ENCODE assay signal across 8 mouse cellular contexts in genomic region chr9:75683426-75684191, GRCm38 (mm10). TPM values are rescaled to one million over a fixed set of nuclear protein-coding genes. Genes with fewer than 3 reads are reported as not detected.
DNase-seq lines count a peak whose midpoint lies in the region; ATAC-seq and TF ChIP-seq lines count a peak whose summit lies in the region.

Gene Scg3, minus strand, starts transcription at chr9:75684056.

- TF ChIP-seq CTCF in cerebellum, adult 2 months (IDR thresholded peaks at IDR 0.05; ENCODE audit: borderline replicate concordance, insufficient read depth, low read depth, low read length) = no peak
- no peak for TF ChIP-seq CTCF in lung, embryonic 14.5 days (IDR thresholded peaks at IDR 0.05; ENCODE audit: low read depth)

- peak within 1 kb of the TSS; percentile 65 for H3K9ac ChIP-seq in ES-E14 (ENCODE audit: insufficient read depth, low read depth, low read length, poor library complexity, severe bottlenecking)
- no peak within 1 kb of the TSS for H3K9ac ChIP-seq in lung, embryonic 14.5 days

- TF ChIP-seq POLR2A in cerebellum, adult 2 months (IDR thresholded peaks at IDR 0.05; ENCODE audit: borderline replicate concordance, insufficient read depth, low read length) = peak; percentile 93

- WGBS in cerebellum, adult 2 months = 3% methylated on average over 42 of the region's 42 CpGs
- 6% methylated on average over 42 of the region's 42 CpGs for WGBS in hindbrain, embryonic 10.5 days
- 9% methylated on average over 42 of the region's 42 CpGs for WGBS in lung, embryonic 14.5 days

- H3K4me1 ChIP-seq in ES-E14 (ENCODE audit: control insufficient read depth in 2 of 2, insufficient read depth in 2 of 2, low read length in 2 of 2, poor library complexity in 1 of 2) = no peaks in the 10 kb centered on the region; a peak in 1 of 4 replicates
- no peaks in the 10 kb centered on the region; the same call in 1 of the 2 replicates for H3K4me1 ChIP-seq in cerebellum, adult 2 months (ENCODE audit: control insufficient read depth, insufficient read depth, low read length)
- H3K4me1 ChIP-seq in hindbrain, embryonic 10.5 days (replicated peaks) = peaks cover 8% of the 10 kb centered on the region; the same call in 1 of the 2 replicates
- no peaks in the 10 kb centered on the region for H3K4me1 ChIP-seq in lung, embryonic 14.5 days (ENCODE audit: insufficient read depth)

- no peaks in the 10 kb centered on the region for H3K36me3 ChIP-seq in ES-E14 (ENCODE audit: control insufficient read depth, insufficient read depth, low read length, poor library complexity, severe bottlenecking)
- H3K36me3 ChIP-seq in hindbrain, embryonic 10.5 days = peaks cover 11% of the 10 kb centered on the region
- no peaks in the 10 kb centered on the region for H3K36me3 ChIP-seq in lung, embryonic 14.5 days (ENCODE audit: insufficient read depth)

- peak; percentile 97 for ATAC-seq in frontal cortex, adult (ENCODE audit: low TSS enrichment)
- peak; percentile 96 for ATAC-seq in lung, embryonic 14.5 days (ENCODE audit: insufficient read depth)

- peak within 1 kb of the TSS; percentile 59 for H3K4me2 ChIP-seq in lung, embryonic 14.5 days

- DNase-seq in ES-E14 (ENCODE audit: low read depth, low spot score) = peak; percentile 86
- DNase-seq in cerebellum, adult 2 months = peak; percentile 97 to 98
- DNase-seq in hindbrain, embryonic 10.5 days (ENCODE audit: low spot score) = peak; percentile 91
- peak; percentile 94 for DNase-seq in layer of hippocampus, adult 8-10 months (ENCODE audit: low spot score in 2 of 2)
- peak; percentile 89 for DNase-seq in lung, embryonic 14.5 days
- peak; percentile 73 for DNase-seq in ovary, postnatal 14 days (ENCODE audit: low spot score)
- peak; percentile 44 to 58 for DNase-seq in urinary bladder, adult 18-20 months (ENCODE audit: low spot score in 2 of 2)

- no peaks in the 10 kb centered on the region for H3K9me3 ChIP-seq in ES-E14 (ENCODE audit: control insufficient read depth, insufficient read depth, low read depth, low read length)
- H3K9me3 ChIP-seq in hindbrain, embryonic 10.5 days = no peaks in the 10 kb centered on the region
- no peaks in the 10 kb centered on the region for H3K9me3 ChIP-seq in lung, embryonic 14.5 days (ENCODE audit: low read depth, low read length)

- peak within 1 kb of the TSS; percentile 47 to 51 for H3K4me3 ChIP-seq in ES-E14 (ENCODE audit: insufficient read depth in 1 of 2, low read depth in 1 of 2, low read length in 2 of 2, poor library complexity in 1 of 2, severe bottlenecking in 1 of 2)
- peak within 1 kb of the TSS; percentile 73 for H3K4me3 ChIP-seq in cerebellum, adult 2 months (replicated peaks; ENCODE audit: insufficient read depth, low read depth, low read length)
- peak within 1 kb of the TSS; percentile 65 for H3K4me3 ChIP-seq in hindbrain, embryonic 10.5 days
- H3K4me3 ChIP-seq in lung, embryonic 14.5 days (ENCODE audit: low read depth, low read length) = peak within 1 kb of the TSS; percentile 5; the same call in 1 of the 2 replicates

- H3K27ac ChIP-seq in ES-E14 (ENCODE audit: insufficient read depth, low read depth, low read length, poor library complexity, severe bottlenecking) = no peak within 1 kb of the TSS
- peak within 1 kb of the TSS; percentile 88 for H3K27ac ChIP-seq in cerebellum, adult 2 months (ENCODE audit: insufficient read depth, low read length)
- peak within 1 kb of the TSS; percentile 89 for H3K27ac ChIP-seq in hindbrain, embryonic 10.5 days
- no peak within 1 kb of the TSS for H3K27ac ChIP-seq in lung, embryonic 14.5 days (ENCODE audit: low read depth)

- in situ Hi-C loops in ES-E14 (cut with MboI; ENCODE audit: low sequenced_read_pairs in 2 of 2, unreplicated experiment in 2 of 2) = no loop called here

- H3K27me3 ChIP-seq in cerebellum, adult 2 months (ENCODE audit: control insufficient read depth, insufficient read depth, low read length) = no peaks in the 10 kb centered on the region
- H3K27me3 ChIP-seq in hindbrain, embryonic 10.5 days (ENCODE audit: insufficient read depth, poor library complexity, severe bottlenecking) = no peaks in the 10 kb centered on the region
- no peaks in the 10 kb centered on the region for H3K27me3 ChIP-seq in lung, embryonic 14.5 days (ENCODE audit: insufficient read depth, low read length)

TF ChIP-seq in ES-E14, 5 proteins besides CTCF, POLR2A, EP300 and RAD21:
- TF ChIP-seq ZC3H11A (IDR thresholded peaks at IDR 0.05; ENCODE audit: borderline replicate concordance, low read depth, low read length) (no peak), HCFC1 (IDR thresholded peaks at IDR 0.05; ENCODE audit: borderline replicate concordance, insufficient read depth, low read length) (peak; percentile 62; the same call in 1 of the 2 replicates), CHD2 (IDR thresholded peaks at IDR 0.05; ENCODE audit: low read depth, low read length) (peak; percentile 96)

RNA-seq across cellular contexts. Expression of gene Scg3, which starts in this region (rescaled TPM):
- 0.48 and 0.76 TPM in 2 replicates for total RNA-seq in ES-E14 (2012; rRNA removed)
- 237 and 254 TPM in 2 replicates for polyA plus RNA-seq in cerebellum, adult 2 months (2012; rRNA removed)
- polyA plus RNA-seq in hindbrain, embryonic 10.5 days (2016; fragmentation: Nextera tagmentation; extraction: Ambion mirVana) = 26.2 and 56.0 TPM in 2 replicates
- 100 to 1,000 TPM; 246 to 315 (median 277) TPM for total RNA-seq in layer of hippocampus, adult 8-10 months (2022)
- 0.39 and 0.53 TPM in 2 replicates for polyA plus RNA-seq in lung, embryonic 14.5 days (2014; fragmentation: Nextera tagmentation; extraction: Ambion mirVana)

Comparison
In these comparisons a context has a peak if more than half of its experiments do, and no peak if none do; other contexts are left out.
1. RNA of gene Scg3 (total RNA-seq): 246 to 315 TPM in layer of hippocampus, adult 8-10 months; 0.48 to 0.76 TPM in ES-E14; every median in the first group is over 100 times any median in the second.
2. RNA of gene Scg3 (polyA plus RNA-seq): 237 to 254 TPM in cerebellum, adult 2 months and 26.2 to 56.0 TPM in hindbrain, embryonic 10.5 days; 0.39 to 0.53 TPM in lung, embryonic 14.5 days; every median in the first group is over 10 times any median in the second.
3. Peak in DNase-seq, H3K4me3 ChIP-seq and H3K9ac ChIP-seq in ES-E14; RNA of the gene not detected or under 1 TPM.
4. Peak in DNase-seq, ATAC-seq, H3K4me3 ChIP-seq and H3K4me2 ChIP-seq in lung, embryonic 14.5 days; RNA of the gene not detected or under 1 TPM.
5. H3K27ac ChIP-seq: peak in cerebellum, adult 2 months (single experiment) and hindbrain, embryonic 10.5 days (single experiment); none in ES-E14 (single experiment) and lung, embryonic 14.5 days (single experiment).
6. H3K4me3 ChIP-seq: peak in every context shown above with its lines; median percentile 73 in cerebellum, adult 2 months; 65 in hindbrain, embryonic 10.5 days; 49 in ES-E14; 5 in lung, embryonic 14.5 days.
7. Peak in every context shown above with its lines, with median percentiles within 50 percentile points of each other: DNase-seq.